Mouse (Mus musculus) layer of hippocampus, postnatal 25 days (tissue): ENCODE measurements at regions not wholly inside any gene's neighbourhood (a gene's known extent, or its start where the extent isn't known, plus 50 kb on each side); places are given as distances from the start of the nearest gene placed in this dataset.

ENCODE experiments used
- DNase-seq, 2 experiments: peaks; one replicate each; pipeline ENCODE4 v3.0.0; 2022; ENCODE audit warnings: mixed read lengths in 2 of 2, low spot score in 1 of 2; ENCODE audit errors: extremely low spot score in 1 of 2

- no peak for DNase-seq
These were observed 771.0 kb upstream of the Pcdh20 start for GRCm38 (mm10) chr14:89242159-89242558.

GRCm38 (mm10) chr14:89236501-89236900 lies 765.3 kb upstream of the Pcdh20 start:
- no peak for DNase-seq

- no peak for DNase-seq
These were observed 759.3 kb upstream of the Pcdh20 start for GRCm38 (mm10) chr14:89230482-89230881.

GRCm38 (mm10) chr14:89217390-89217789 lies 746.2 kb upstream of the Pcdh20 start:
- no peak for DNase-seq

GRCm38 (mm10) chr14:89181386-89181979 lies 710.3 kb upstream of the Pcdh20 start:
- DNase-seq: no peak

- DNase-seq: no peak
These were observed 671.9 kb upstream of the Pcdh20 start for GRCm38 (mm10) chr14:89142994-89143686.

- no peak for DNase-seq
These were observed 628.1 kb upstream of the Pcdh20 start for GRCm38 (mm10) chr14:89099296-89099695.

GRCm38 (mm10) chr14:89089661-89090060 lies 618.5 kb upstream of the Pcdh20 start:
- no peak for DNase-seq

- no peak for DNase-seq
These were observed 604.8 kb upstream of the Pcdh20 start for GRCm38 (mm10) chr14:89076014-89076413.

GRCm38 (mm10) chr14:89063971-89064370 lies 592.8 kb upstream of the Pcdh20 start:
- no peak for DNase-seq

- no peak for DNase-seq
These were observed 591.6 kb upstream of the Pcdh20 start for GRCm38 (mm10) chr14:89062583-89063436.

- no peak for DNase-seq
These were observed 590.1 kb upstream of the Pcdh20 start for GRCm38 (mm10) chr14:89061319-89061718.

- no peak for DNase-seq
These were observed 563.2 kb upstream of the Pcdh20 start for GRCm38 (mm10) chr14:89034390-89034789.

- DNase-seq: no peak
These were observed 540.2 kb upstream of the Pcdh20 start for GRCm38 (mm10) chr14:89011440-89011839.

- no peak for DNase-seq
These were observed 538.5 kb upstream of the Pcdh20 start for GRCm38 (mm10) chr14:89009648-89010047.

GRCm38 (mm10) chr14:88981895-88982294 lies 510.7 kb upstream of the Pcdh20 start:
- DNase-seq: peak in 1 of 2 experiments; percentile 16

- no peak for DNase-seq
These were observed 504.8 kb upstream of the Pcdh20 start for GRCm38 (mm10) chr14:88976007-88976406.

GRCm38 (mm10) chr14:88934569-88934968 lies 463.4 kb upstream of the Pcdh20 start:
- DNase-seq: no peak
